Mouse (Mus musculus) liver, postnatal 0 days (tissue): Measurements from ENCODE around the gene Zfp598. TPM values are rescaled to one million over a fixed set of nuclear protein-coding genes. Genes with fewer than 3 reads are reported as not detected.
"Not testable (repeated sequence)": the region's sequence is repeated elsewhere in the genome, so short reads cannot be mapped to it uniquely, and the experiment has no call there.

ENCODE experiments used
- ATAC-seq: fragments of 200-750 bp; cut with Nextera tagmentation; 2 replicates; pipeline ENCODE4 v1.8.0; 2017; ENCODE audit warnings: mild to moderate bottlenecking, moderate library complexity
- DNase-seq: peaks from one replicate; pipeline ENCODE4 v3.0.0-alpha.2; 2016
- H3K27ac ChIP-seq: fragments of 300-500 bp; sonication (generic); 2 replicates; pipeline ENCODE4 v1.5.1; 2014; ENCODE audit warnings: antibody characterized with exemption, moderate library complexity, mild to moderate bottlenecking, low read depth
- H3K27me3 ChIP-seq: fragments of 300-500 bp; sonication (generic); 2 replicates; pipeline ENCODE4 v1.6.1; 2014; ENCODE audit warnings: low read length, control low read depth, mixed read lengths; ENCODE audit not compliant: insufficient read depth
- H3K36me3 ChIP-seq: fragments of 300-500 bp; sonication (generic); replicated peaks from 2 replicates; pipeline ENCODE4 v1.6.1; 2014; ENCODE audit warnings: mild to moderate bottlenecking, control low read depth, low read length, moderate library complexity, mixed read lengths; ENCODE audit not compliant: insufficient read depth
- H3K4me1 ChIP-seq: fragments of 300-500 bp; sonication (generic); 2 replicates; pipeline ENCODE4 v1.6.1; 2014; ENCODE audit warnings: antibody characterized with exemption, mild to moderate bottlenecking, control low read depth; ENCODE audit not compliant: insufficient read depth
- H3K4me2 ChIP-seq: fragments of 300-500 bp; sonication (generic); 2 replicates; pipeline ENCODE4 v1.6.1; 2014; ENCODE audit warnings: low read depth, mild to moderate bottlenecking, low read length, moderate library complexity, mixed read lengths
- H3K4me3 ChIP-seq: fragments of 300-500 bp; sonication (generic); 2 replicates; pipeline ENCODE4 v1.5.1; 2014; ENCODE audit warnings: low read depth, low read length
- H3K9ac ChIP-seq: fragments of 300-500 bp; sonication (generic); replicated peaks from 2 replicates; pipeline ENCODE4 v1.6.1; 2014; ENCODE audit warnings: mild to moderate bottlenecking, moderate library complexity
- H3K9me3 ChIP-seq: fragments of 300-500 bp; sonication (generic); 2 replicates; pipeline ENCODE4 v1.6.1; 2016; ENCODE audit warnings: mild to moderate bottlenecking, control low read depth, low read length, mixed read lengths
- CTCF ChIP-seq: sonication (generic); IDR thresholded peaks from 2 replicates; pipeline ENCODE4 v1.5.1; 2016; ENCODE audit warnings: antibody characterized with exemption, low read depth
- EP300 ChIP-seq: IDR thresholded peaks from 2 replicates; pipeline ENCODE4 v1.6.1; 2016; ENCODE audit warnings: antibody characterized with exemption, low read depth, mild to moderate bottlenecking
- WGBS: fragments of 180-500 bp; shearing (Covaris S2); extraction: QIAGEN DNeasy Blood & Tissue Kit; methylation state at CpG from one replicate; pipeline ENCODE4 v1.1.7; 2014; ENCODE audit not compliant: insufficient replicate concordance; 5-methylcytosine and 5-hydroxymethylcytosine counted together
- polyA plus RNA-seq: library from polyadenylated mRNA; unstranded; fragments of >200 nt; fragmentation: Nextera tagmentation; extraction: Ambion mirVana; gene quantifications from 2 replicates; pipeline ENCODE4 v1.2.1, GENCODE M21; 2015

Gene Zfp598
- polyA plus RNA-seq, 1 experiment from 2014 or later, result 7.2 TPM

GRCm38 (mm10) chr17:24667416-24667815, 2.1 kb upstream of the Zfp598 start:
- H3K4me1 ChIP-seq, result peaks cover 30% of the 10 kb centered on the region
- no peak overlapping the region for H3K4me2 ChIP-seq
- DNase-seq, result peak; percentile 66
- H3K4me3 ChIP-seq, result no peak overlapping the region
- H3K9ac ChIP-seq, result no peak overlapping the region
- H3K36me3 ChIP-seq, result no peaks in the 10 kb centered on the region
- H3K9me3 ChIP-seq, result no peaks in the 10 kb centered on the region
- ATAC-seq, result 0 out of 2 replicates have a peak, but pooled peaks have one; percentile 4
- TF ChIP-seq CTCF, result peak; percentile 85
- no peak for TF ChIP-seq EP300
- WGBS, result 18% methylated on average over 6 of the region's 6 CpGs
- H3K27ac ChIP-seq, result no peak overlapping the region
- no peaks in the 10 kb centered on the region for H3K27me3 ChIP-seq

- H3K36me3 ChIP-seq, DNase-seq, H3K9me3 ChIP-seq, H3K27me3 ChIP-seq: not testable (repeated sequence)
- peak overlapping the region; percentile 100 for H3K4me3 ChIP-seq
- H3K9ac ChIP-seq, result peak overlapping the region; percentile 99
- WGBS, result 6% methylated on average over 15 of the region's 15 CpGs
- peaks cover 37% of the 10 kb centered on the region for H3K4me1 ChIP-seq
- peak overlapping the region; percentile 95 for H3K27ac ChIP-seq
- H3K4me2 ChIP-seq, result peak overlapping the region; percentile 98
- ATAC-seq, result peak; percentile 4
Measured at GRCm38 (mm10) chr17:24669214-24669544, 308 bp upstream of the Zfp598 start.

GRCm38 (mm10) chr17:24670246-24670844, 858 bp downstream of the Zfp598 start:
- Histone ChIP-seq H3K27ac (peak overlapping the region; percentile 95), H3K36me3 (no peaks in the 10 kb centered on the region), H3K9ac (peak overlapping the region; percentile 99), H3K9me3 (no peaks in the 10 kb centered on the region), H3K27me3 (no peaks in the 10 kb centered on the region), H3K4me2 (peak overlapping the region; percentile 98), H3K4me3 (peak overlapping the region; percentile 100), H3K4me1 (peaks cover 40% of the 10 kb centered on the region)
- 5% methylated on average over 8 of the region's 8 CpGs for WGBS
- ATAC-seq (no peak), DNase-seq (no peak)
- no peak for TF ChIP-seq EP300
- TF ChIP-seq CTCF, result no peak

GRCm38 (mm10) chr17:24671346-24671745, 1.9 kb downstream of the Zfp598 start:
- H3K4me1 ChIP-seq, result peaks cover 40% of the 10 kb centered on the region
- TF ChIP-seq CTCF (no peak), EP300 (no peak)
- peak overlapping the region; percentile 31; the same call in 1 of the 2 replicates for H3K27ac ChIP-seq
- H3K9me3 ChIP-seq, result no peaks in the 10 kb centered on the region
- H3K36me3 ChIP-seq, result no peaks in the 10 kb centered on the region
- no peak for DNase-seq
- H3K9ac ChIP-seq, result peak overlapping the region; percentile 99; the same call in 1 of the 2 replicates
- WGBS, result 54% methylated on average over 5 of the region's 5 CpGs
- H3K27me3 ChIP-seq, result no peaks in the 10 kb centered on the region
- H3K4me3 ChIP-seq, result no peak overlapping the region
- peak overlapping the region; percentile 98 for H3K4me2 ChIP-seq
- no peak for ATAC-seq

- DNase-seq, result peak; percentile 75
- TF ChIP-seq CTCF (no peak), EP300 (no peak)
- Histone ChIP-seq H3K27me3 (no peaks in the 10 kb centered on the region), H3K4me2 (peak overlapping the region; percentile 98), H3K36me3 (peaks cover 7% of the 10 kb centered on the region), H3K9ac (no peak overlapping the region; the same call in 1 of the 2 replicates), H3K4me1 (peaks cover 40% of the 10 kb centered on the region), H3K27ac (peak overlapping the region; percentile 31; the same call in 1 of the 2 replicates), H3K9me3 (no peaks in the 10 kb centered on the region), H3K4me3 (no peak overlapping the region)
- WGBS, result 10% methylated on average over 5 of the region's 5 CpGs
- ATAC-seq, result peak; percentile 40
Measured at GRCm38 (mm10) chr17:24672141-24672540, 2.7 kb downstream of the Zfp598 start.

- H3K27ac ChIP-seq, result no peak overlapping the region
- no peak overlapping the region for H3K4me2 ChIP-seq
- 55% methylated on average over 7 of the region's 7 CpGs for WGBS
- H3K4me3 ChIP-seq, result no peak overlapping the region
- peaks cover 28% of the 10 kb centered on the region for H3K36me3 ChIP-seq
- peaks cover 34% of the 10 kb centered on the region for H3K4me1 ChIP-seq
- H3K27me3 ChIP-seq, result no peaks in the 10 kb centered on the region
- TF ChIP-seq CTCF, result no peak
- TF ChIP-seq EP300, result no peak
- no peaks in the 10 kb centered on the region for H3K9me3 ChIP-seq
- H3K9ac ChIP-seq, result no peak overlapping the region
- DNase-seq, result no peak
- no peak for ATAC-seq
Measured at GRCm38 (mm10) chr17:24674277-24674676, 4.8 kb downstream of the Zfp598 start.
